Mouse (Mus musculus): ENCODE data around the gene Ngef.

The Ngef gene

GRCm38 (mm10) chr1:87573800-87574215, at the start of gene Ngef:
Gene Ngef (minus strand): TSS chr1:87573870.
- no peak for DNase-seq (ENCODE audit: low spot score in 2 of 2)

GRCm38 (mm10) chr1:87621858-87622279, 48.2 kb upstream of the Ngef start:
- peak; percentile 63 to 68 for DNase-seq (ENCODE audit: low spot score in 2 of 2)

- no peak for DNase-seq (ENCODE audit: low spot score in 2 of 2)
These were observed 47.6 kb upstream of the Ngef start for GRCm38 (mm10) chr1:87621146-87621857.

DNA sequence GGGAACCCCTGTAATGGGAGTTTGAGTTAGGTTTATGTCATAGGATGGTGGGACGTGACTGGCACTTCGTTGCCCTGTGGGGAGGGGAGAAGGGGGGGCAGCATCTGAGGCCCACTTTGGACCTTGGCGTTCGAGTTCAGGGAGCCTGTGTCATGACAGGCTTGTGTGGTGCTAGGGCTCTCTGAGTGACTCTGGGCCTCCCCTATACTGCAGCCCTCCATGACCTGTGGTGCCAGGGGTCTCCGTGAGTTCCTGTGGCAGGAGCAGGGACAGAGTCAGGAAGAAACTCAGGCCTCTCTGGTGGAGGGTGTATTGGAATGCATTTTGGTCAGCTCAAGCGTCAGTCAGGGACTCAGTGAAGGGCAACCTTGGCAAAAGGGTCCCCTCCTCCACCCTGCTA, 47.0 kb upstream of the Ngef start:
- DNase-seq (ENCODE audit: low spot score in 2 of 2), result no peak

GRCm38 (mm10) chr1:87620211-87620668, 46.6 kb upstream of the Ngef start, which contains the start of gene Inpp5d:
Gene Inpp5d (plus strand): TSS chr1:87620312.
- DNase-seq (ENCODE audit: low spot score in 2 of 2), result peak; percentile 81 to 83

GRCm38 (mm10) chr1:87614576-87615295, 41.1 kb upstream of the Ngef start:
- DNase-seq (ENCODE audit: low spot score in 2 of 2), result no peak

GRCm38 (mm10) chr1:87608416-87609046, 34.9 kb upstream of the Ngef start:
- DNase-seq (ENCODE audit: low spot score in 2 of 2), result peak; percentile 72 to 73

- DNase-seq (ENCODE audit: low spot score in 2 of 2), result peak; percentile 38 to 51
These were observed 33.9 kb upstream of the Ngef start for GRCm38 (mm10) chr1:87607385-87608091.

DNA sequence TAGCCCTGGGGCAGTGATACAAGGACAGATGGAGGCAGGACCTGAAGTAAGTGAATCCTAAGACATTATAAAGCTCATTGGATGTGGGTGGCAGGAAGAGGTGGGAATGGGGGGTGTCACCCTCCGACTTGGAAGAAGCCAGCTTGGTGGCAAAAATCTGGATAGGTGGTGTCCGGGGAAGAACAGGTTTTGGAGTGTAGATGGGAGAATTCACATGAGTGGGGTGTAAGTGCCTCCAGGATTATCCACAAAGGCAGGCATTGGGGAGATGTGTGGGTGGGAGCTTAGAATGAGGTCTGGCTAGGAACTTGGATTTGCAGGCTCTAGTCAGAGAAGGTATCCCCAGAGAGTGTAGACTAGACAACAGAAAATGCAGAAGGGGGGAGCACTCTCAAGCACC, 31.6 kb upstream of the Ngef start:
- DNase-seq (ENCODE audit: low spot score in 2 of 2), result no peak

- no peak for DNase-seq (ENCODE audit: low spot score in 2 of 2)
These were observed 29.7 kb upstream of the Ngef start for GRCm38 (mm10) chr1:87603389-87603788.

- no peak for DNase-seq (ENCODE audit: low spot score in 2 of 2)
These were observed 28.1 kb upstream of the Ngef start for GRCm38 (mm10) chr1:87601801-87602200.

GRCm38 (mm10) chr1:87600533-87600932, 26.9 kb upstream of the Ngef start:
- DNase-seq (ENCODE audit: low spot score in 2 of 2), result no peak

GRCm38 (mm10) chr1:87594671-87595070, 21.0 kb upstream of the Ngef start:
- no peak for DNase-seq (ENCODE audit: low spot score in 2 of 2)

- DNase-seq (ENCODE audit: low spot score in 2 of 2), result no peak
These were observed 20.6 kb upstream of the Ngef start for GRCm38 (mm10) chr1:87594261-87594660.

GRCm38 (mm10) chr1:87589980-87590379, 16.3 kb upstream of the Ngef start:
- no peak for DNase-seq (ENCODE audit: low spot score in 2 of 2)

DNA sequence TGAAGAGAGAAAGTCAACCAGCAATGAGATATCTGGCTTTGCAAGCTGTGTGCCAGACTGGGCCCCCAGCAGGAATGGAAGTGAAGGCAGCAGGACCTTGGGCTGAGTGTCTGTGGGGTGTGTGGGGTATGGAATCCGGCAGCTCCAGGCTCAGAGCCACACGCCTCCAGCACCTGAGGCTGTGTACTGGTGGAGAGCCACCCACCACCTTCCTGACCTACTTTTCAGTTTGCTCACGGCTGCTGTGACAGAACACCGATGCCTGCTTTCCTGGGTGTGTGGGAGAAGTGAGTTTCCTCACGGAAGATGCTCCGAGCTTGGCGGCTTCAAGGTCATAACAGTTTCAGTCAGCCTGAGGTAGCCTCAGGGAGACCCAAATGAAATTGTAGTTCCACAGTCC, 15.5 kb upstream of the Ngef start:
- no peak for DNase-seq (ENCODE audit: low spot score in 2 of 2)

- no peak for DNase-seq (ENCODE audit: low spot score in 2 of 2)
These were observed 7.2 kb upstream of the Ngef start for GRCm38 (mm10) chr1:87580824-87581223.

DNA sequence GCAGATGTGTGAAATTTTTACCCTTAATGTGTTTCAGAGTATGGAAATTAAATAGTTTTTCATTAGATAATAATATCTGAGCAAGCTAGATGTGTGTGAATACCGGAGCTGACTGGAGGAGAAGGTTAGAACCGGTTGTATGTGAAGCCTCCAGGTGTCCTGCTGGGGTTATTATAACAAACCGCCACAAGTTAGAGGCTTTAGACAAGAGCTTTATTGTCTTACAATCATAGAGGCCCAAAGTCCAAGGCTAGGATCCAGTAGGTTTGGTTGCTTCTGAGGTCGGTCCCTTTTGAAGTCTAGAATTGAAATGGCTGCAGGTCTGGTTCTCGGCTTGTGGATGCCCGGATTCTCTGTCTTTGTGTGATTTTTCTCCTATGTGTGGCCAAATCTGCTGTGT, 5.3 kb upstream of the Ngef start:
- no peak for DNase-seq (ENCODE audit: low spot score in 2 of 2)

GRCm38 (mm10) chr1:87574785-87575184, 1.1 kb upstream of the Ngef start:
- no peak for DNase-seq (ENCODE audit: low spot score in 2 of 2)

DNA sequence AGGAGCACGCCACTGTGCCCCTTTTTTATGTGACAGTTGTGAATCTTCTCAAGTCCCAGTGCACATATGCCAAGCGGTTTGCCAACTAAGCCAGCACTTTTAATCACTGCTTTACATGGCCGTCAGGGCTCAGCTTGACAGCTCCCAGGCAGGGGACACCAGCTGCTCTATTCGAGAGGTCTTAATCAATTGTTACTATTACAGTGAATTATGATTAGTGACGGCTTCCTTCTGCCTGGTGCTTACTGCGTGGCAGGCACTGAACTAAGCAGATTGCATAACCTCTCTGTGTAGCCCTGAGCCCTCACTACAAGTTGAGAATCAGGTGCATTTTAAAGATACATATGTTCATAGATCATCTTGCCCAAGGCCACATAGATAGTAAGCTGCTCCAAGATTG, 683 bp upstream of the Ngef start:
- no peak for DNase-seq (ENCODE audit: low spot score in 2 of 2)

DNA sequence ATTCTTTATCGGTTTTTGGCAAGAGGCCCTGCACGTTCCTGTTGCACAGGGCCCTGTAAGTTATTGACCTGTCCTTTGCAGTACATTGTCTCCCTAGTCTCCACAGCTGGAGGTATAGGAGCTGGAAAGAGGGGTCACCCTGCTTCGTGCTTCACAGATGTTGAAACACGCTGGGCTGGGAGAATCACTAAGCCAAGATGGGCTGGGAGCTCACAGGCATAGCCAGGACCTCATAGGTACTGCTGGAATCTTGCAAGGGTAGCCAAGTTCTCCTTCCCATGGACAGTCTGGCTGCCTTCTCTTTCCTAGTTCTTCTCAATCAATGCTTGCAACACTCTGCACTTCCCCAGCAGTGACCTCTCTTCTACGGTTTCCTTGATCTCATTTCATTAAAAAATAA, 409 bp downstream of the Ngef start:
- no peak for DNase-seq (ENCODE audit: low spot score in 2 of 2)

GRCm38 (mm10) chr1:87568398-87568797, 5.3 kb downstream of the Ngef start:
- peak; percentile 17 to 19 for DNase-seq (ENCODE audit: low spot score in 2 of 2)

Measured in spleen, postnatal 36 days (tissue).